Mouse (Mus musculus): ENCODE results near the gene Kcnn1. TPM values are rescaled to one million over a fixed set of nuclear protein-coding genes. Genes with fewer than 3 reads are reported as not detected.
"Not testable (repeated sequence)": the region's sequence is repeated elsewhere in the genome, so short reads cannot be mapped to it uniquely, and the experiment has no call there.

Kcnn1 gene
- polyA plus RNA-seq, 1 experiment from 2014 or later, result 1.8 TPM

- peak overlapping the region; percentile 92 to 95 for H3K4me3 ChIP-seq (ENCODE audit: control insufficient read depth in 1 of 2, insufficient read depth in 1 of 2, low read depth in 1 of 2, low read length in 2 of 2)
- peak overlapping the region; percentile 95 for H3K9ac ChIP-seq (ENCODE audit: low read length)
- peak overlapping the region; percentile 97 for H3K4me2 ChIP-seq (ENCODE audit: low read length)
- H3K9me3 ChIP-seq (ENCODE audit: control insufficient read depth, low read length), result no peaks in the 10 kb centered on the region
- WGBS, result 3% methylated on average over 25 of the region's 25 CpGs
- H3K27ac ChIP-seq (replicated peaks in 1 of 2; ENCODE audit: control insufficient read depth in 1 of 2, insufficient read depth in 1 of 2, low read depth in 2 of 2, low read length in 2 of 2), result peak overlapping the region; percentile 57 to 75; a peak in 2 of 4 replicates
- ATAC-seq (ENCODE audit: insufficient number of reproducible peaks, insufficient read depth, low FRiP score, low read depth), result no peak
- peaks cover 25% of the 10 kb centered on the region for H3K27me3 ChIP-seq (ENCODE audit: control insufficient read depth, insufficient read depth, low read length)
- H3K4me1 ChIP-seq (ENCODE audit: control insufficient read depth in 2 of 2, insufficient read depth in 2 of 2, low read length in 2 of 2), result peaks cover 8 to 23% of the 10 kb centered on the region in 2 experiments; a peak in 3 of 4 replicates
- peaks cover 23% of the 10 kb centered on the region for H3K36me3 ChIP-seq (ENCODE audit: control insufficient read depth, insufficient read depth, low read length)
Measured at GRCm38 (mm10) chr8:70896316-70897020, 33.4 kb upstream of the Kcnn1 start.

GRCm38 (mm10) chr8:70895571-70896259 is 32.7 kb upstream of the Kcnn1 start:
- not testable (repeated sequence) for ATAC-seq (ENCODE audit: insufficient number of reproducible peaks, insufficient read depth, low FRiP score, low read depth); H3K27ac ChIP-seq (replicated peaks in 1 of 2; ENCODE audit: control insufficient read depth in 1 of 2, insufficient read depth in 1 of 2, low read depth in 2 of 2, low read length in 2 of 2); H3K9me3 ChIP-seq (ENCODE audit: control insufficient read depth, low read length)
- Histone ChIP-seq H3K36me3 (ENCODE audit: control insufficient read depth, insufficient read depth, low read length) (peaks cover 23% of the 10 kb centered on the region), H3K9ac (ENCODE audit: low read length) (peak overlapping the region; percentile 95), H3K4me1 (ENCODE audit: control insufficient read depth in 2 of 2, insufficient read depth in 2 of 2, low read length in 2 of 2) (peaks cover 8 to 23% of the 10 kb centered on the region in 2 experiments; a peak in 3 of 4 replicates), H3K27me3 (ENCODE audit: control insufficient read depth, insufficient read depth, low read length) (peaks cover 33% of the 10 kb centered on the region), H3K4me2 (ENCODE audit: low read length) (peak overlapping the region; percentile 97), H3K4me3 (ENCODE audit: control insufficient read depth in 1 of 2, insufficient read depth in 1 of 2, low read depth in 1 of 2, low read length in 2 of 2) (peak overlapping the region; percentile 92 to 95)
- 83% methylated on average over 22 of the region's 24 CpGs for WGBS

GRCm38 (mm10) chr8:70894771-70895545 is 31.9 kb upstream of the Kcnn1 start:
- WGBS, result 95% methylated on average over 8 of the region's 8 CpGs
- no peak for ATAC-seq (ENCODE audit: insufficient number of reproducible peaks, insufficient read depth, low FRiP score, low read depth)
- H3K9ac ChIP-seq (ENCODE audit: low read length), result no peak overlapping the region
- H3K4me1 ChIP-seq (ENCODE audit: control insufficient read depth in 2 of 2, insufficient read depth in 2 of 2, low read length in 2 of 2), result peaks cover 8 to 23% of the 10 kb centered on the region in 2 experiments; a peak in 3 of 4 replicates
- H3K27ac ChIP-seq (replicated peaks in 1 of 2; ENCODE audit: control insufficient read depth in 1 of 2, insufficient read depth in 1 of 2, low read depth in 2 of 2, low read length in 2 of 2), result no peak overlapping the region
- H3K27me3 ChIP-seq (ENCODE audit: control insufficient read depth, insufficient read depth, low read length), result peaks cover 40% of the 10 kb centered on the region
- H3K9me3 ChIP-seq (ENCODE audit: control insufficient read depth, low read length), result 0 out of 2 replicates have a peak, but pooled peaks cover 4% of the 10 kb centered on the region
- no peak overlapping the region for H3K4me2 ChIP-seq (ENCODE audit: low read length)
- peaks cover 23% of the 10 kb centered on the region for H3K36me3 ChIP-seq (ENCODE audit: control insufficient read depth, insufficient read depth, low read length)
- no peak overlapping the region for H3K4me3 ChIP-seq (ENCODE audit: control insufficient read depth in 1 of 2, insufficient read depth in 1 of 2, low read depth in 1 of 2, low read length in 2 of 2)

- no peak for ATAC-seq (ENCODE audit: insufficient number of reproducible peaks, insufficient read depth, low FRiP score, low read depth)
- 0 out of 2 replicates have a peak, but pooled peaks cover 4% of the 10 kb centered on the region for H3K9me3 ChIP-seq (ENCODE audit: control insufficient read depth, low read length)
- peaks cover 41% of the 10 kb centered on the region for H3K27me3 ChIP-seq (ENCODE audit: control insufficient read depth, insufficient read depth, low read length)
- H3K4me3 ChIP-seq (ENCODE audit: control insufficient read depth in 1 of 2, insufficient read depth in 1 of 2, low read depth in 1 of 2, low read length in 2 of 2), result no peak overlapping the region
- peaks cover 23% of the 10 kb centered on the region for H3K36me3 ChIP-seq (ENCODE audit: control insufficient read depth, insufficient read depth, low read length)
- peaks cover 8 to 23% of the 10 kb centered on the region in 2 experiments; a peak in 3 of 4 replicates for H3K4me1 ChIP-seq (ENCODE audit: control insufficient read depth in 2 of 2, insufficient read depth in 2 of 2, low read length in 2 of 2)
- no peak overlapping the region for H3K4me2 ChIP-seq (ENCODE audit: low read length)
- WGBS, result 74% methylated on average over 2 of the region's 2 CpGs
- no peak overlapping the region for H3K9ac ChIP-seq (ENCODE audit: low read length)
- H3K27ac ChIP-seq (replicated peaks in 1 of 2; ENCODE audit: control insufficient read depth in 1 of 2, insufficient read depth in 1 of 2, low read depth in 2 of 2, low read length in 2 of 2), result no peak overlapping the region
Measured at GRCm38 (mm10) chr8:70894385-70894720, 31.3 kb upstream of the Kcnn1 start.

- peaks cover 41% of the 10 kb centered on the region for H3K27me3 ChIP-seq (ENCODE audit: control insufficient read depth, insufficient read depth, low read length)
Measured at GRCm38 (mm10) chr8:70893656-70894384, 30.8 kb upstream of the Kcnn1 start.

GRCm38 (mm10) chr8:70892896-70893655 is 30.0 kb upstream of the Kcnn1 start:
- H3K27me3 ChIP-seq (ENCODE audit: control insufficient read depth, insufficient read depth, low read length), result peaks cover 41% of the 10 kb centered on the region
- H3K9me3 ChIP-seq (ENCODE audit: control insufficient read depth, low read length), result 0 out of 2 replicates have a peak, but pooled peaks cover 4% of the 10 kb centered on the region
- WGBS, result 29% methylated on average over 20 of the region's 20 CpGs
- no peak overlapping the region for H3K27ac ChIP-seq (replicated peaks in 1 of 2; ENCODE audit: control insufficient read depth in 1 of 2, insufficient read depth in 1 of 2, low read depth in 2 of 2, low read length in 2 of 2)
- H3K4me1 ChIP-seq (ENCODE audit: control insufficient read depth in 2 of 2, insufficient read depth in 2 of 2, low read length in 2 of 2), result peaks cover 6 to 19% of the 10 kb centered on the region in 2 experiments; a peak in 3 of 4 replicates
- no peak overlapping the region for H3K9ac ChIP-seq (ENCODE audit: low read length)
- peaks cover 23% of the 10 kb centered on the region for H3K36me3 ChIP-seq (ENCODE audit: control insufficient read depth, insufficient read depth, low read length)
- peak overlapping the region; percentile 21 to 32; a peak in 3 of 4 replicates for H3K4me3 ChIP-seq (ENCODE audit: control insufficient read depth in 1 of 2, insufficient read depth in 1 of 2, low read depth in 1 of 2, low read length in 2 of 2)
- peak overlapping the region; percentile 51 for H3K4me2 ChIP-seq (ENCODE audit: low read length)
- no peak for ATAC-seq (ENCODE audit: insufficient number of reproducible peaks, insufficient read depth, low FRiP score, low read depth)

More at GRCm38 (mm10) chr8:70893656-70894384, 30.8 kb upstream of the Kcnn1 start:
- Histone ChIP-seq H3K9ac (ENCODE audit: low read length) (no peak overlapping the region), H3K4me3 (ENCODE audit: control insufficient read depth in 1 of 2, insufficient read depth in 1 of 2, low read depth in 1 of 2, low read length in 2 of 2) (no peak overlapping the region), H3K27ac (replicated peaks in 1 of 2; ENCODE audit: control insufficient read depth in 1 of 2, insufficient read depth in 1 of 2, low read depth in 2 of 2, low read length in 2 of 2) (no peak overlapping the region), H3K9me3 (ENCODE audit: control insufficient read depth, low read length) (0 out of 2 replicates have a peak, but pooled peaks cover 4% of the 10 kb centered on the region), H3K4me2 (ENCODE audit: low read length) (no peak overlapping the region), H3K36me3 (ENCODE audit: control insufficient read depth, insufficient read depth, low read length) (peaks cover 23% of the 10 kb centered on the region), H3K4me1 (ENCODE audit: control insufficient read depth in 2 of 2, insufficient read depth in 2 of 2, low read length in 2 of 2) (peaks cover 8 to 23% of the 10 kb centered on the region in 2 experiments; a peak in 3 of 4 replicates)
- 32% methylated on average over 12 of the region's 12 CpGs for WGBS
- no peak for ATAC-seq (ENCODE audit: insufficient number of reproducible peaks, insufficient read depth, low FRiP score, low read depth)
